Mouse (Mus musculus) cortical plate, adult 2 months (tissue): Measurements from ENCODE around the gene Bcl9l. TPM values are rescaled to one million over a fixed set of nuclear protein-coding genes. Genes with fewer than 3 reads are reported as not detected.

Experiments
- H3K27ac ChIP-seq: fragments of 200-500 bp; 2 replicates; pipeline ENCODE4 v1.5.1; 2012; ENCODE audit warnings: low read length, control low read depth, inconsistent platforms; ENCODE audit not compliant: insufficient read depth
- H3K4me1 ChIP-seq: fragments of 200-500 bp; 2 replicates; pipeline ENCODE4 v1.6.1; 2011; ENCODE audit warnings: low read length; ENCODE audit not compliant: control insufficient read depth, insufficient read depth
- H3K4me3 ChIP-seq: fragments of 200-500 bp; 2 replicates; pipeline ENCODE4 v1.5.1; 2011; ENCODE audit warnings: mild to moderate bottlenecking, low read length, control low read depth; ENCODE audit not compliant: insufficient read depth
- CTCF ChIP-seq: fragments of 200-500 bp; IDR thresholded peaks from 2 replicates; pipeline ENCODE4 v1.5.1; 2011; ENCODE audit warnings: mild to moderate bottlenecking, control low read depth, low read length; ENCODE audit not compliant: insufficient read depth; ENCODE audit errors: extremely low read depth
- POLR2A ChIP-seq: fragments of 200-500 bp; IDR thresholded peaks from 2 replicates; pipeline ENCODE4 v1.6.1; 2011; ENCODE audit warnings: mild to moderate bottlenecking, low read length, control low read depth; ENCODE audit not compliant: insufficient read depth; ENCODE audit errors: extremely low read depth
- polyA plus RNA-seq: library from polyadenylated mRNA; depleted of rRNA; stranded (reverse); fragments of >200 nt; gene quantifications from 2 replicates; pipeline ENCODE4 v1.2.3, GENCODE M21; 2012

Gene Bcl9l
- polyA plus RNA-seq, 1 experiment: 14.6 TPM

- no peak for TF ChIP-seq CTCF
- H3K4me1 ChIP-seq: peaks cover 23% of the 10 kb centered on the region
- H3K27ac ChIP-seq: no peak overlapping the region
- H3K4me3 ChIP-seq: no peak overlapping the region
Measured at GRCm38 (mm10) chr9:44488416-44488815, 5.8 kb downstream of the Bcl9l start.

- Histone ChIP-seq H3K4me3 (no peak overlapping the region; the same call in 1 of the 2 replicates), H3K27ac (0 out of 2 replicates have a peak overlapping the region, but pooled peaks have one; percentile 5), H3K4me1 (peaks cover 23% of the 10 kb centered on the region)
- no peak for TF ChIP-seq CTCF
- no peak for TF ChIP-seq POLR2A
Measured at GRCm38 (mm10) chr9:44488855-44489381, 6.3 kb downstream of the Bcl9l start.

- H3K4me3 ChIP-seq: peak overlapping the region; percentile 7; the same call in 1 of the 2 replicates
- no peak overlapping the region for H3K27ac ChIP-seq
- TF ChIP-seq POLR2A (no peak), CTCF (no peak)
- H3K4me1 ChIP-seq: peaks cover 23% of the 10 kb centered on the region
Measured at GRCm38 (mm10) chr9:44489651-44490085, 7.0 kb downstream of the Bcl9l start.

GRCm38 (mm10) chr9:44490086-44490967, 7.7 kb downstream of the Bcl9l start:
- H3K4me1 ChIP-seq: peaks cover 21% of the 10 kb centered on the region
- no peak overlapping the region; the same call in 1 of the 2 replicates for H3K4me3 ChIP-seq
- no peak overlapping the region for H3K27ac ChIP-seq
- TF ChIP-seq POLR2A: no peak
- no peak for TF ChIP-seq CTCF

- TF ChIP-seq CTCF (no peak), POLR2A (no peak)
- Histone ChIP-seq H3K27ac (no peak overlapping the region), H3K4me1 (peaks cover 17% of the 10 kb centered on the region), H3K4me3 (no peak overlapping the region)
Measured at GRCm38 (mm10) chr9:44491351-44491750, 8.7 kb downstream of the Bcl9l start.

- H3K4me1 ChIP-seq: peaks cover 10% of the 10 kb centered on the region
- TF ChIP-seq CTCF: no peak
- peak overlapping the region; percentile 84; the same call in 1 of the 2 replicates for H3K27ac ChIP-seq
- no peak overlapping the region for H3K4me3 ChIP-seq
Measured at GRCm38 (mm10) chr9:44492631-44493461, 10.2 kb downstream of the Bcl9l start.

- Histone ChIP-seq H3K4me3 (no peak overlapping the region), H3K27ac (peak overlapping the region; percentile 84), H3K4me1 (peaks cover 8% of the 10 kb centered on the region)
- TF ChIP-seq POLR2A: no peak
- TF ChIP-seq CTCF: no peak
Measured at GRCm38 (mm10) chr9:44494261-44494862, 11.7 kb downstream of the Bcl9l start.

- peaks cover 8% of the 10 kb centered on the region for H3K4me1 ChIP-seq
- no peak for TF ChIP-seq CTCF
- no peak for TF ChIP-seq POLR2A
- no peak overlapping the region for H3K4me3 ChIP-seq
- peak overlapping the region; percentile 84 for H3K27ac ChIP-seq
Measured at GRCm38 (mm10) chr9:44494863-44495809, 12.5 kb downstream of the Bcl9l start.
